In genomic region chr16:38443721-38444464, GRCm38 (mm10) we compare ENCODE assay signal across 17 mouse cellular contexts. TPM values are rescaled to one million over a fixed set of nuclear protein-coding genes. Genes with fewer than 3 reads are reported as not detected.
"Had no signal": no experiment of that assay in that cellular context is flagged by ENCODE, and none has a peak within 500 bp of the region (broad histone marks: within the 10 kb centered on the region; RNA-seq: fewer than 3 reads in every experiment).

No protein-coding gene starts in this region.

- DNase-seq: kidney, adult 11 months; kidney, postnatal 10 days; kidney, postnatal 4 days; lung, embryonic 14.5 days; lung, postnatal 10 days; lung, postnatal 4 days; midbrain, embryonic 14.5 days; right cerebral cortex, postnatal 4 days; spleen, adult 18-20 months; thymus, postnatal 4 days had no signal

- H3K4me1 ChIP-seq: limb, embryonic 15.5 days; liver, embryonic 12.5 days had no signal

- H3K9ac ChIP-seq: limb, embryonic 15.5 days; liver, embryonic 12.5 days; lung, embryonic 14.5 days; neural tube, embryonic 15.5 days had no signal

- H3K27me3 ChIP-seq: limb, embryonic 15.5 days; liver, embryonic 12.5 days; neural tube, embryonic 15.5 days had no signal

- H3K4me2 ChIP-seq: limb, embryonic 15.5 days; liver, embryonic 12.5 days; lung, embryonic 14.5 days; neural tube, embryonic 15.5 days had no signal

- H3K27ac ChIP-seq: layer of hippocampus, adult 2 months; limb, embryonic 15.5 days; liver, embryonic 12.5 days; neural tube, embryonic 15.5 days had no signal

- ATAC-seq: liver, embryonic 12.5 days had no signal

- H3K9me3 ChIP-seq: limb, embryonic 15.5 days; neural tube, embryonic 15.5 days had no signal

- H3K4me3 ChIP-seq: layer of hippocampus, adult 2 months; limb, embryonic 15.5 days; liver, embryonic 12.5 days; myocyte; neural tube, embryonic 15.5 days had no signal

RNA-seq across cellular contexts. Expression of gene Pla1a, which starts 10.9 kb away (rescaled TPM):
- total RNA-seq: megakaryocyte-erythroid progenitor cell, adult 5-6 weeks had no signal
- polyA plus RNA-seq: stomach, embryonic 14.5 days had no signal

RNA-seq across cellular contexts. Expression of gene Cd80, which starts 11.5 kb away (rescaled TPM):
- total RNA-seq: megakaryocyte-erythroid progenitor cell, adult 5-6 weeks had no signal
